Mouse (Mus musculus) stomach, embryonic 15.5 days (tissue): ENCODE measurements at regions not wholly inside any gene's neighbourhood (a gene's known extent, or its start where the extent isn't known, plus 50 kb on each side); places are given as distances from the start of the nearest gene placed in this dataset.

ENCODE experiments used
- ATAC-seq: fragments of 200-750 bp; cut with Nextera tagmentation; 2 replicates; pipeline ENCODE4 v1.8.0; 2017; ENCODE audit warnings: low read depth, moderate number of reproducible peaks, moderate TSS enrichment; ENCODE audit not compliant: insufficient read depth, low FRiP score
- H3K27ac ChIP-seq: fragments of 300-500 bp; sonication (generic); 2 replicates; pipeline ENCODE4 v1.5.1; 2015; ENCODE audit warnings: mild to moderate bottlenecking, inconsistent platforms
- H3K27me3 ChIP-seq: fragments of 300-500 bp; sonication (generic); replicated peaks from 2 replicates; pipeline ENCODE4 v1.6.1; 2015; ENCODE audit warnings: inconsistent platforms
- H3K36me3 ChIP-seq: fragments of 300-500 bp; sonication (generic); 2 replicates; pipeline ENCODE4 v1.6.1; 2015; ENCODE audit warnings: inconsistent platforms
- H3K4me1 ChIP-seq: fragments of 300-500 bp; sonication (generic); 2 replicates; pipeline ENCODE4 v1.6.1; 2015; ENCODE audit warnings: inconsistent platforms
- H3K4me2 ChIP-seq: fragments of 300-500 bp; sonication (generic); 2 replicates; pipeline ENCODE4 v1.6.1; 2015; ENCODE audit warnings: mild to moderate bottlenecking, inconsistent platforms
- H3K4me3 ChIP-seq: fragments of 300-500 bp; sonication (generic); replicated peaks from 2 replicates; pipeline ENCODE4 v1.5.1; 2015; ENCODE audit warnings: inconsistent platforms
- H3K9ac ChIP-seq: fragments of 300-500 bp; sonication (generic); 2 replicates; pipeline ENCODE4 v1.6.1; 2015; ENCODE audit warnings: inconsistent platforms
- H3K9me3 ChIP-seq: fragments of 300-500 bp; sonication (generic); 2 replicates; pipeline ENCODE4 v1.6.1; 2016; ENCODE audit warnings: inconsistent platforms
- WGBS: fragments of 180-500 bp; shearing (Covaris S2); methylation state at CpG from one replicate; pipeline ENCODE4 v1.1.7; 2015; 5-methylcytosine and 5-hydroxymethylcytosine counted together

- Histone ChIP-seq H3K9ac (no peak overlapping the region), H3K27ac (no peak overlapping the region), H3K4me3 (no peak overlapping the region), H3K9me3 (no peaks in the 10 kb centered on the region), H3K27me3 (no peaks in the 10 kb centered on the region), H3K36me3 (no peaks in the 10 kb centered on the region), H3K4me2 (no peak overlapping the region), H3K4me1 (no peaks in the 10 kb centered on the region)
- ATAC-seq, result no peak
- 80% methylated on average over 10 of the region's 10 CpGs for WGBS
Observed at GRCm38 (mm10) chr11:114360321-114360720, 293.5 kb upstream of the Sdk2 start.

GRCm38 (mm10) chr11:114352146-114352795 is 285.4 kb upstream of the Sdk2 start:
- WGBS, result 61% methylated on average over 4 of the region's 4 CpGs
- Histone ChIP-seq H3K4me1 (no peaks in the 10 kb centered on the region), H3K27ac (no peak overlapping the region), H3K9ac (no peak overlapping the region), H3K27me3 (no peaks in the 10 kb centered on the region), H3K4me2 (no peak overlapping the region), H3K36me3 (no peaks in the 10 kb centered on the region), H3K4me3 (no peak overlapping the region), H3K9me3 (no peaks in the 10 kb centered on the region)
- no peak for ATAC-seq

GRCm38 (mm10) chr11:114336839-114337484 is 270.1 kb upstream of the Sdk2 start:
- no peak for ATAC-seq

GRCm38 (mm10) chr11:114335950-114336838 is 269.3 kb upstream of the Sdk2 start:
- Histone ChIP-seq H3K9me3 (no peaks in the 10 kb centered on the region), H3K27ac (no peak overlapping the region), H3K27me3 (no peaks in the 10 kb centered on the region), H3K4me2 (no peak overlapping the region), H3K4me1 (peaks cover 4% of the 10 kb centered on the region; the same call in 1 of the 2 replicates), H3K36me3 (no peaks in the 10 kb centered on the region), H3K4me3 (no peak overlapping the region), H3K9ac (no peak overlapping the region)
- 50% methylated on average over 10 of the region's 10 CpGs for WGBS
- ATAC-seq, result no peak

More at GRCm38 (mm10) chr11:114336839-114337484, 270.1 kb upstream of the Sdk2 start:
- H3K4me2 ChIP-seq, result no peak overlapping the region
- no peaks in the 10 kb centered on the region for H3K9me3 ChIP-seq
- no peak overlapping the region for H3K9ac ChIP-seq
- no peaks in the 10 kb centered on the region for H3K36me3 ChIP-seq
- no peak overlapping the region for H3K27ac ChIP-seq
- H3K27me3 ChIP-seq, result no peaks in the 10 kb centered on the region
- no peak overlapping the region for H3K4me3 ChIP-seq
- 63% methylated on average over 12 of the region's 12 CpGs for WGBS
- H3K4me1 ChIP-seq, result peaks cover 4% of the 10 kb centered on the region; the same call in 1 of the 2 replicates

GRCm38 (mm10) chr11:114331579-114332150 is 264.8 kb upstream of the Sdk2 start:
- no peak overlapping the region for H3K4me3 ChIP-seq
- no peak overlapping the region for H3K27ac ChIP-seq
- ATAC-seq, result no peak
- H3K9me3 ChIP-seq, result no peaks in the 10 kb centered on the region
- H3K9ac ChIP-seq, result no peak overlapping the region
- H3K4me2 ChIP-seq, result no peak overlapping the region
- no peaks in the 10 kb centered on the region; the same call in 1 of the 2 replicates for H3K4me1 ChIP-seq
- no peaks in the 10 kb centered on the region for H3K27me3 ChIP-seq
- 71% methylated on average over 5 of the region's 5 CpGs for WGBS
- H3K36me3 ChIP-seq, result no peaks in the 10 kb centered on the region

- Histone ChIP-seq H3K4me2 (no peak overlapping the region), H3K27ac (no peak overlapping the region), H3K9ac (no peak overlapping the region), H3K4me3 (no peak overlapping the region), H3K27me3 (no peaks in the 10 kb centered on the region), H3K36me3 (no peaks in the 10 kb centered on the region), H3K4me1 (no peaks in the 10 kb centered on the region), H3K9me3 (no peaks in the 10 kb centered on the region)
- 90% methylated on average over 5 of the region's 5 CpGs for WGBS
- ATAC-seq, result no peak
Observed at GRCm38 (mm10) chr11:114330316-114330715, 263.5 kb upstream of the Sdk2 start.

- no peak for ATAC-seq
- Histone ChIP-seq H3K4me3 (no peak overlapping the region), H3K27me3 (no peaks in the 10 kb centered on the region), H3K36me3 (no peaks in the 10 kb centered on the region), H3K4me1 (no peaks in the 10 kb centered on the region), H3K9me3 (no peaks in the 10 kb centered on the region), H3K27ac (no peak overlapping the region), H3K9ac (no peak overlapping the region), H3K4me2 (no peak overlapping the region)
- 80% methylated on average over 4 of the region's 4 CpGs for WGBS
Observed at GRCm38 (mm10) chr11:114322627-114323026, 255.8 kb upstream of the Sdk2 start.

- 64% methylated on average over 12 of the region's 12 CpGs for WGBS
Observed at GRCm38 (mm10) chr11:114321974-114322373, 255.1 kb upstream of the Sdk2 start.

GRCm38 (mm10) chr11:114321527-114321926 is 254.7 kb upstream of the Sdk2 start:
- 84% methylated on average over 8 of the region's 8 CpGs for WGBS
- no peak for ATAC-seq
- H3K4me2 ChIP-seq, result no peak overlapping the region
- no peak overlapping the region for H3K9ac ChIP-seq
- no peak overlapping the region for H3K4me3 ChIP-seq
- no peaks in the 10 kb centered on the region for H3K4me1 ChIP-seq
- no peaks in the 10 kb centered on the region for H3K36me3 ChIP-seq
- H3K27me3 ChIP-seq, result no peaks in the 10 kb centered on the region
- H3K27ac ChIP-seq, result no peak overlapping the region
- H3K9me3 ChIP-seq, result no peaks in the 10 kb centered on the region

More at GRCm38 (mm10) chr11:114321974-114322373, 255.1 kb upstream of the Sdk2 start:
- Histone ChIP-seq H3K9me3 (no peaks in the 10 kb centered on the region), H3K27ac (no peak overlapping the region), H3K4me2 (no peak overlapping the region), H3K27me3 (no peaks in the 10 kb centered on the region), H3K9ac (no peak overlapping the region), H3K36me3 (no peaks in the 10 kb centered on the region), H3K4me1 (no peaks in the 10 kb centered on the region), H3K4me3 (no peak overlapping the region)
- ATAC-seq, result no peak

- no peak for ATAC-seq
Observed at GRCm38 (mm10) chr11:114315274-114315673, 248.4 kb upstream of the Sdk2 start.

GRCm38 (mm10) chr11:114313652-114314051 is 246.8 kb upstream of the Sdk2 start:
- 30% methylated on average over 6 of the region's 6 CpGs for WGBS
- Histone ChIP-seq H3K4me3 (no peak overlapping the region), H3K9ac (no peak overlapping the region), H3K4me2 (no peak overlapping the region), H3K36me3 (no peaks in the 10 kb centered on the region), H3K27ac (no peak overlapping the region), H3K4me1 (peaks cover 5% of the 10 kb centered on the region; the same call in 1 of the 2 replicates), H3K27me3 (no peaks in the 10 kb centered on the region), H3K9me3 (no peaks in the 10 kb centered on the region)
- ATAC-seq, result no peak

More at GRCm38 (mm10) chr11:114315274-114315673, 248.4 kb upstream of the Sdk2 start:
- Histone ChIP-seq H3K9me3 (no peaks in the 10 kb centered on the region), H3K4me2 (no peak overlapping the region), H3K27me3 (no peaks in the 10 kb centered on the region), H3K9ac (no peak overlapping the region), H3K36me3 (no peaks in the 10 kb centered on the region), H3K27ac (no peak overlapping the region), H3K4me1 (peaks cover 5% of the 10 kb centered on the region; the same call in 1 of the 2 replicates), H3K4me3 (no peak overlapping the region)
- WGBS, result 76% methylated on average over 8 of the region's 8 CpGs
